Mouse (Mus musculus) CH12.LX (cell line): ENCODE results near the gene Dnah7b. TPM values are rescaled to one million over a fixed set of nuclear protein-coding genes. Genes with fewer than 3 reads are reported as not detected.

Experiments used
- DNase-seq: peaks from one replicate; pipeline ENCODE4 v3.0.0-alpha.2; 2013; ENCODE audit errors: extremely low read depth
- H3K27ac ChIP-seq: 2 replicates; pipeline ENCODE4 v1.5.1; 2012; ENCODE audit warnings: low read depth, mild to moderate bottlenecking, control low read depth, moderate library complexity; ENCODE audit not compliant: insufficient read depth
- H3K27me3 ChIP-seq: replicated peaks from 2 replicates; pipeline ENCODE3; 2012; ENCODE audit warnings: inconsistent platforms
- H3K36me3 ChIP-seq, 2 experiments: replicated peaks in 1 of 2; 2 replicates each; pipeline versions ENCODE3 to v1.6.1; 2012; ENCODE audit warnings: inconsistent platforms in 1 of 2, low read length in 1 of 2, mild to moderate bottlenecking in 1 of 2, mixed read lengths in 1 of 2, moderate library complexity in 1 of 2; ENCODE audit not compliant: control insufficient read depth in 1 of 2, insufficient read depth in 1 of 2
- H3K4me1 ChIP-seq, 2 experiments: 2 replicates each; pipeline ENCODE4 v1.6.1; 2012; ENCODE audit warnings: inconsistent platforms in 1 of 2, moderate library complexity in 1 of 2; ENCODE audit not compliant: insufficient read depth in 2 of 2, control insufficient read depth in 1 of 2
- H3K4me2 ChIP-seq: 2 replicates; pipeline ENCODE4 v1.6.1; 2012; ENCODE audit warnings: low read depth, mild to moderate bottlenecking, control low read depth; ENCODE audit not compliant: poor library complexity, insufficient read depth, severe bottlenecking
- H3K4me3 ChIP-seq, 3 experiments: fragments of 150-350 bp in 1 of 3; sonication (generic) in 1 of 3; replicated peaks in 1 of 3; 2 replicates each; pipeline versions ENCODE3 to v1.5.1; 2011 to 2012; ENCODE audit warnings: low read depth in 2 of 3, low read length in 2 of 3, mild to moderate bottlenecking in 2 of 3, moderate library complexity in 2 of 3, control low read depth in 1 of 3, improper control_type of control experiment in 1 of 3, inconsistent platforms in 1 of 3, mixed read lengths in 1 of 3; ENCODE audit not compliant: poor library complexity in 1 of 3
- H3K79me2 ChIP-seq: replicated peaks from 2 replicates; pipeline ENCODE4 v1.6.1; 2012; ENCODE audit warnings: mild to moderate bottlenecking, moderate library complexity; ENCODE audit not compliant: control insufficient read depth, poor library complexity, insufficient read depth, severe bottlenecking; ENCODE audit errors: extremely low read depth
- H3K9ac ChIP-seq: 2 replicates; pipeline ENCODE4 v1.6.1; 2012; ENCODE audit warnings: low read depth, mild to moderate bottlenecking, control low read depth, moderate library complexity; ENCODE audit not compliant: insufficient read depth
- H3K9me3 ChIP-seq: replicated peaks from 2 replicates; pipeline ENCODE3; 2012; ENCODE audit warnings: low read length, inconsistent platforms, mixed read lengths
- CHD2 ChIP-seq: IDR thresholded peaks from 2 replicates; pipeline ENCODE4 v1.6.1; 2011; ENCODE audit warnings: low read length, improper control_type of control experiment
- E2F4 ChIP-seq: IDR thresholded peaks from 2 replicates; pipeline ENCODE4 v1.6.1; 2011; ENCODE audit warnings: low read depth, low read length, improper control_type of control experiment; ENCODE audit not compliant: insufficient replicate concordance
- EP300 ChIP-seq: IDR thresholded peaks from 2 replicates; pipeline ENCODE4 v1.6.1; 2011; ENCODE audit warnings: low read length, improper control_type of control experiment
- GABPA ChIP-seq: IDR thresholded peaks from 2 replicates; pipeline ENCODE4 v1.6.1; 2012; ENCODE audit warnings: low read depth, low read length, improper control_type of control experiment, inconsistent platforms; ENCODE audit not compliant: insufficient replicate concordance
- HCFC1 ChIP-seq: IDR thresholded peaks from 2 replicates; pipeline ENCODE4 v1.6.1; 2012; ENCODE audit warnings: low read depth, mild to moderate bottlenecking, inconsistent platforms, low read length, improper control_type of control experiment
- JUN ChIP-seq: IDR thresholded peaks from 2 replicates; pipeline ENCODE4 v1.6.1; 2011; ENCODE audit warnings: low read depth, mild to moderate bottlenecking, low read length, improper control_type of control experiment, moderate library complexity; ENCODE audit not compliant: insufficient read depth
- MAFK ChIP-seq: IDR thresholded peaks from 2 replicates; pipeline ENCODE4 v1.6.1; 2011; ENCODE audit warnings: low read length, improper control_type of control experiment; ENCODE audit not compliant: insufficient replicate concordance
- MAX ChIP-seq: IDR thresholded peaks from 2 replicates; pipeline ENCODE4 v1.6.1; 2011; ENCODE audit warnings: low read length, improper control_type of control experiment
- MAZ ChIP-seq: IDR thresholded peaks from 2 replicates; pipeline ENCODE4 v1.6.1; 2012; ENCODE audit warnings: low read depth, mild to moderate bottlenecking, inconsistent platforms, low read length, improper control_type of control experiment, moderate library complexity
- MXI1 ChIP-seq: IDR thresholded peaks from 2 replicates; pipeline ENCODE4 v1.6.1; 2011; ENCODE audit warnings: mild to moderate bottlenecking, low read depth, low read length, improper control_type of control experiment
- MYC ChIP-seq: IDR thresholded peaks from 2 replicates; pipeline ENCODE4 v1.6.1; 2011; ENCODE audit warnings: low read depth, mild to moderate bottlenecking, improper control_type of control experiment, low read length
- POLR2A ChIP-seq: IDR thresholded peaks from 2 replicates; pipeline ENCODE4 v1.6.1; 2011; ENCODE audit warnings: low read depth, mild to moderate bottlenecking, improper control_type of control experiment, low read length
- POLR2AphosphoS2 ChIP-seq: IDR thresholded peaks from 2 replicates; pipeline ENCODE4 v1.6.1; 2011; ENCODE audit warnings: low read depth, low read length, improper control_type of control experiment
- RCOR1 ChIP-seq: conservative IDR thresholded peaks from 2 replicates; pipeline ENCODE4 v1.6.1; 2012; ENCODE audit warnings: low read depth, mild to moderate bottlenecking, inconsistent platforms, low read length, improper control_type of control experiment
- SIN3A ChIP-seq: IDR thresholded peaks from 2 replicates; pipeline ENCODE4 v1.6.1; 2012; ENCODE audit warnings: low read length, improper control_type of control experiment, inconsistent platforms
- TCF12 ChIP-seq: IDR thresholded peaks from 2 replicates; pipeline ENCODE4 v1.6.1; 2014; ENCODE audit warnings: low read depth, mild to moderate bottlenecking, inconsistent platforms, low read length, improper control_type of control experiment
- UBTF ChIP-seq: IDR thresholded peaks from 2 replicates; pipeline ENCODE4 v1.6.1; 2012; ENCODE audit warnings: low read depth, mild to moderate bottlenecking, inconsistent platforms, low read length, improper control_type of control experiment, moderate library complexity
- USF1 ChIP-seq: IDR thresholded peaks from 2 replicates; pipeline ENCODE4 v1.6.1; 2014; ENCODE audit warnings: low read depth, mild to moderate bottlenecking, inconsistent platforms, low read length, improper control_type of control experiment
- USF2 ChIP-seq: conservative IDR thresholded peaks from 2 replicates; pipeline ENCODE4 v1.6.1; 2011; ENCODE audit warnings: low read depth, low read length, improper control_type of control experiment
- ZC3H11A ChIP-seq: IDR thresholded peaks from 2 replicates; pipeline ENCODE4 v1.6.1; 2012; ENCODE audit warnings: low read depth, mild to moderate bottlenecking, inconsistent platforms, low read length, improper control_type of control experiment
- ZKSCAN1 ChIP-seq: IDR thresholded peaks from 2 replicates; pipeline ENCODE4 v1.6.1; 2012; ENCODE audit warnings: low read depth, inconsistent platforms, low read length, improper control_type of control experiment, borderline replicate concordance
- ZMIZ1 ChIP-seq: IDR thresholded peaks from 2 replicates; pipeline ENCODE4 v1.6.1; 2012; ENCODE audit warnings: low read depth, mild to moderate bottlenecking, inconsistent platforms, low read length, improper control_type of control experiment
- dilution Hi-C: fragments of 300-500 bp; cut with MboI; formaldehyde crosslinking; loops from 2 replicates; pipeline ENCODE4 v1.14.3; 2020; ENCODE audit warnings: low sequenced_read_pairs; ENCODE audit not compliant: extremely low pct_unique_long_range_greater_than_20kb, extremely low pct_ligation_motif_present
- in situ Hi-C: fragments of 300-500 bp; cut with MboI; formaldehyde crosslinking; loops from 3 replicates; pipeline ENCODE4 v1.14.3; 2019; ENCODE audit warnings: low sequenced_read_pairs, low pct_ligation_motif_present, low pct_unique_long_range_greater_than_20kb, mixed read lengths
- polyA plus RNA-seq: library from polyadenylated mRNA; unstranded; fragments of >175 nt; gene quantifications from 2 replicates; pipeline ENCODE4 v1.2.1, GENCODE M21; 2012; ENCODE audit warnings: low read depth; ENCODE audit not compliant: insufficient read length
- total RNA-seq, 2 experiments: library from RNA; depleted of rRNA; stranded (reverse); fragments of 300-350 nt in 1 of 2; fragments of >200 nt in 1 of 2; gene quantifications; 2 replicates each; pipeline ENCODE4 v1.2.3; 2012 to 2014

The Dnah7b gene
- total and polyA plus RNA-seq, 3 experiments: not detected

GRCm38 (mm10) chr1:46031993-46032555 lies 34.0 kb upstream of the Dnah7b start:
- Histone ChIP-seq H3K9me3 (no peaks in the 10 kb centered on the region), H3K4me3 (no peak overlapping the region), H3K4me1 (peaks cover 0 to 7% of the 10 kb centered on the region in 2 experiments; a peak in 2 of 4 replicates), H3K27ac (no peak overlapping the region), H3K9ac (no peak overlapping the region), H3K36me3 (no peaks in the 10 kb centered on the region), H3K79me2 (no peaks in the 10 kb centered on the region)
- in situ Hi-C loops (no loop called here), dilution Hi-C loops (no loop called here)
- no peak for DNase-seq
- TF ChIP-seq JUN (no peak), ZC3H11A (no peak), MXI1 (no peak), USF1 (no peak), CHD2 (no peak), HCFC1 (no peak), EP300 (no peak), POLR2A (no peak)
- TF ChIP-seq, all 38 proteins: peak for 0
- Histone ChIP-seq H3K27me3 (no peaks in the 10 kb centered on the region), H3K4me2 (no peak overlapping the region)

DNA sequence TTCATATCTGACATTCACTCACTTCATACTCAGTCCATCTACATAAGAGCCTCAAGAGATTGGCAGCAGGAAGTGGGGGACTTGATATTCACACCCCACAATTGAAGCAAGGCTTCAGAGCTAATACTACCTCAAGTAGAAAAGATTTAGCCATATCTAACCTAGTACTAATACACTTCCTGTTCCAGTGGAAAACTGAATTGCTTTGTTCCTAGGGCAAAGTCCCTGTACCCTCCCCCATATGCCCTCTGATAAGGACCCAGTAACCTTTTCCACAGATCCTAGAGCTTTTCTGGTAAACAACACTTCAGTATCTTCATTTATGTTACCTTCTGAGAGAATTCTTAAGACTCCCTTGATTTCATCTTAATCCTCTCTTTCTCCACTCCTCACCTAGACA lies 17.9 kb upstream of the Dnah7b start:
- H3K36me3 ChIP-seq: no peaks in the 10 kb centered on the region
- H3K27ac ChIP-seq: no peak overlapping the region
- TF ChIP-seq UBTF (no peak), ZKSCAN1 (no peak), POLR2AphosphoS2 (no peak), TCF12 (no peak), ZC3H11A (no peak), ZMIZ1 (no peak), MAZ (no peak), RCOR1 (no peak), MAX (no peak), GABPA (no peak), SIN3A (no peak), MYC (no peak), E2F4 (no peak), USF1 (no peak), USF2 (no peak), MAFK (no peak)
- dilution Hi-C loops: no loop called here
- no peak for DNase-seq
- no peaks in the 10 kb centered on the region for H3K9me3 ChIP-seq
- no peaks in the 10 kb centered on the region for H3K79me2 ChIP-seq
- no peaks in the 10 kb centered on the region for H3K4me1 ChIP-seq
- in situ Hi-C loops: no loop called here
- no peak overlapping the region for H3K4me2 ChIP-seq
- H3K27me3 ChIP-seq: no peaks in the 10 kb centered on the region
- no peak overlapping the region for H3K9ac ChIP-seq
- no peak overlapping the region for H3K4me3 ChIP-seq
